Mouse (Mus musculus) heart, embryonic 13.5 days (tissue): ENCODE data around the gene Gm20503. TPM values are rescaled to one million over a fixed set of nuclear protein-coding genes. Genes with fewer than 3 reads are reported as not detected.

Experiments
- ATAC-seq: fragments of 200-750 bp; cut with Nextera tagmentation; 2 replicates; pipeline ENCODE4 v1.8.0; 2017; ENCODE audit warnings: moderate TSS enrichment; ENCODE audit not compliant: insufficient number of reproducible peaks, low FRiP score, low TSS enrichment; ENCODE audit errors: extremely low read depth
- H3K27ac ChIP-seq: fragments of 300-500 bp; sonication (generic); replicated peaks from 2 replicates; pipeline ENCODE4 v1.5.1; 2015; ENCODE audit warnings: moderate library complexity, mild to moderate bottlenecking, inconsistent platforms
- H3K27me3 ChIP-seq: fragments of 300-500 bp; sonication (generic); replicated peaks from 2 replicates; pipeline ENCODE4 v1.6.1; 2015; ENCODE audit warnings: mild to moderate bottlenecking, inconsistent platforms
- H3K36me3 ChIP-seq: fragments of 300-500 bp; sonication (generic); 2 replicates; pipeline ENCODE4 v1.6.1; 2015; ENCODE audit warnings: mild to moderate bottlenecking, inconsistent platforms
- H3K4me1 ChIP-seq: fragments of 300-500 bp; sonication (generic); 2 replicates; pipeline ENCODE4 v1.6.1; 2015; ENCODE audit warnings: inconsistent platforms
- H3K4me2 ChIP-seq: fragments of 300-500 bp; sonication (generic); 2 replicates; pipeline ENCODE4 v1.6.1; 2015; ENCODE audit warnings: inconsistent platforms, mild to moderate bottlenecking, moderate library complexity
- H3K4me3 ChIP-seq: fragments of 300-500 bp; sonication (generic); 2 replicates; pipeline ENCODE4 v1.5.1; 2015; ENCODE audit warnings: moderate library complexity, mild to moderate bottlenecking, inconsistent platforms
- H3K9ac ChIP-seq: fragments of 300-500 bp; sonication (generic); 2 replicates; pipeline ENCODE4 v1.6.1; 2015; ENCODE audit warnings: inconsistent platforms, mild to moderate bottlenecking, moderate library complexity
- H3K9me3 ChIP-seq: fragments of 300-500 bp; sonication (generic); 2 replicates; pipeline ENCODE4 v1.6.1; 2016; ENCODE audit warnings: inconsistent platforms
- WGBS: fragments of 180-500 bp; shearing (Covaris S2); methylation state at CpG from one replicate; pipeline ENCODE4 v1.1.7; 2015; ENCODE audit warnings: mixed read lengths; 5-methylcytosine and 5-hydroxymethylcytosine counted together
- polyA plus RNA-seq: library from polyadenylated mRNA; unstranded; fragments of >200 nt; fragmentation: Nextera tagmentation; extraction: Ambion mirVana; gene quantifications from 2 replicates; pipeline ENCODE4 v1.2.1, GENCODE M21; 2015

The Gm20503 gene
- polyA plus RNA-seq = 11.0 and 11.6 TPM in 2 replicates

- under 1% methylated on average over 89 of the region's 89 CpGs for WGBS
- Histone ChIP-seq H3K4me2 (peak within 1 kb of the TSS; percentile 76), H3K4me1 (peaks cover 40% of the 10 kb centered on the region), H3K27ac (peak within 1 kb of the TSS; percentile 88), H3K9ac (peak within 1 kb of the TSS; percentile 96), H3K36me3 (no peaks in the 10 kb centered on the region), H3K9me3 (no peaks in the 10 kb centered on the region), H3K27me3 (no peaks in the 10 kb centered on the region), H3K4me3 (peak within 1 kb of the TSS; percentile 98)
- peak; percentile 97 for ATAC-seq
Observed at GRCm38 (mm10) chr4:59002948-59003805, at the start of gene Gm20503. Gm20503 (plus strand) TSS chr4:59003210.

GRCm38 (mm10) chr4:58961719-58962118 is 41.3 kb upstream of the Gm20503 start:
- no peaks in the 10 kb centered on the region for H3K9me3 ChIP-seq
- H3K36me3 ChIP-seq = 0 out of 2 replicates have a peak, but pooled peaks cover 8% of the 10 kb centered on the region
- ATAC-seq = no peak
- no peaks in the 10 kb centered on the region for H3K27me3 ChIP-seq
- WGBS = 85% methylated on average over 15 of the region's 15 CpGs
- no peaks in the 10 kb centered on the region for H3K4me1 ChIP-seq
- no peak overlapping the region for H3K4me2 ChIP-seq
- no peak overlapping the region for H3K4me3 ChIP-seq
- H3K27ac ChIP-seq = no peak overlapping the region
- H3K9ac ChIP-seq = no peak overlapping the region

GRCm38 (mm10) chr4:58963271-58963670 is 39.7 kb upstream of the Gm20503 start:
- Histone ChIP-seq H3K4me3 (no peak overlapping the region), H3K4me2 (no peak overlapping the region), H3K27ac (no peak overlapping the region), H3K36me3 (no peaks in the 10 kb centered on the region), H3K4me1 (no peaks in the 10 kb centered on the region), H3K27me3 (no peaks in the 10 kb centered on the region), H3K9me3 (no peaks in the 10 kb centered on the region), H3K9ac (no peak overlapping the region)
- ATAC-seq = no peak
- 74% methylated on average over 4 of the region's 4 CpGs for WGBS

GRCm38 (mm10) chr4:58965136-58965535 is 37.9 kb upstream of the Gm20503 start:
- Histone ChIP-seq H3K4me3 (no peak overlapping the region), H3K9ac (no peak overlapping the region), H3K4me2 (no peak overlapping the region), H3K9me3 (no peaks in the 10 kb centered on the region), H3K4me1 (no peaks in the 10 kb centered on the region), H3K27ac (no peak overlapping the region), H3K27me3 (no peaks in the 10 kb centered on the region), H3K36me3 (no peaks in the 10 kb centered on the region)
- no peak for ATAC-seq
- WGBS = 78% methylated on average over 1 of the region's 1 CpGs

- no peak overlapping the region for H3K27ac ChIP-seq
- H3K9ac ChIP-seq = no peak overlapping the region
- no peaks in the 10 kb centered on the region for H3K9me3 ChIP-seq
- no peak overlapping the region for H3K4me2 ChIP-seq
- H3K4me1 ChIP-seq = no peaks in the 10 kb centered on the region
- H3K36me3 ChIP-seq = peaks cover 8% of the 10 kb centered on the region
- H3K4me3 ChIP-seq = no peak overlapping the region
- 72% methylated on average over 4 of the region's 4 CpGs for WGBS
- ATAC-seq = no peak
- H3K27me3 ChIP-seq = no peaks in the 10 kb centered on the region
Observed at GRCm38 (mm10) chr4:58970678-58971077, 32.3 kb upstream of the Gm20503 start.

- Histone ChIP-seq H3K4me2 (no peak overlapping the region), H3K27me3 (no peaks in the 10 kb centered on the region), H3K4me1 (no peaks in the 10 kb centered on the region), H3K4me3 (no peak overlapping the region), H3K9ac (no peak overlapping the region), H3K9me3 (no peaks in the 10 kb centered on the region), H3K27ac (no peak overlapping the region), H3K36me3 (peaks cover 13% of the 10 kb centered on the region)
- ATAC-seq = no peak
- 71% methylated on average over 5 of the region's 5 CpGs for WGBS
Observed at GRCm38 (mm10) chr4:58975711-58976110, 27.3 kb upstream of the Gm20503 start.

- Histone ChIP-seq H3K4me1 (no peaks in the 10 kb centered on the region), H3K27me3 (no peaks in the 10 kb centered on the region), H3K4me3 (no peak overlapping the region), H3K27ac (no peak overlapping the region), H3K9ac (no peak overlapping the region), H3K4me2 (no peak overlapping the region), H3K36me3 (0 out of 2 replicates have a peak, but pooled peaks cover 5% of the 10 kb centered on the region), H3K9me3 (no peaks in the 10 kb centered on the region)
- no peak for ATAC-seq
- 87% methylated on average over 6 of the region's 6 CpGs for WGBS
Observed at GRCm38 (mm10) chr4:58981421-58981820, 21.6 kb upstream of the Gm20503 start.

GRCm38 (mm10) chr4:58982806-58983205 is 20.2 kb upstream of the Gm20503 start:
- Histone ChIP-seq H3K9ac (no peak overlapping the region), H3K4me2 (no peak overlapping the region), H3K27ac (no peak overlapping the region), H3K4me3 (no peak overlapping the region), H3K36me3 (0 out of 2 replicates have a peak, but pooled peaks cover 5% of the 10 kb centered on the region), H3K9me3 (no peaks in the 10 kb centered on the region), H3K4me1 (peaks cover 7% of the 10 kb centered on the region), H3K27me3 (no peaks in the 10 kb centered on the region)
- ATAC-seq = no peak
- WGBS = 70% methylated on average over 8 of the region's 8 CpGs

- Histone ChIP-seq H3K4me2 (no peak overlapping the region), H3K4me1 (peaks cover 7% of the 10 kb centered on the region), H3K27ac (no peak overlapping the region), H3K4me3 (no peak overlapping the region), H3K9ac (no peak overlapping the region), H3K9me3 (no peaks in the 10 kb centered on the region), H3K27me3 (peaks cover 19% of the 10 kb centered on the region), H3K36me3 (no peaks in the 10 kb centered on the region)
- ATAC-seq = no peak
- 16% methylated on average over 7 of the region's 7 CpGs for WGBS
Observed at GRCm38 (mm10) chr4:58985157-58985648, 17.8 kb upstream of the Gm20503 start.

GRCm38 (mm10) chr4:58986540-58987190 is 16.3 kb upstream of the Gm20503 start, which contains the start of gene Ptgr1:
Ptgr1 (minus strand) TSS chr4:58987119.
- Histone ChIP-seq H3K36me3 (no peaks in the 10 kb centered on the region), H3K27ac (no peak within 1 kb of the TSS; the same call in 1 of the 2 replicates), H3K4me2 (peak within 1 kb of the TSS; percentile 87), H3K27me3 (peaks cover 28% of the 10 kb centered on the region), H3K4me1 (peaks cover 7% of the 10 kb centered on the region), H3K9me3 (no peaks in the 10 kb centered on the region), H3K9ac (peak within 1 kb of the TSS; percentile 83), H3K4me3 (peak within 1 kb of the TSS; percentile 74)
- ATAC-seq = no peak
- under 1% methylated on average over 28 of the region's 28 CpGs for WGBS

- no peak overlapping the region for H3K27ac ChIP-seq
- 84% methylated on average over 7 of the region's 7 CpGs for WGBS
- no peak for ATAC-seq
- H3K27me3 ChIP-seq = peaks cover 45% of the 10 kb centered on the region
- H3K9me3 ChIP-seq = no peaks in the 10 kb centered on the region
- H3K4me3 ChIP-seq = no peak overlapping the region
- no peak overlapping the region for H3K9ac ChIP-seq
- H3K36me3 ChIP-seq = no peaks in the 10 kb centered on the region
- no peak overlapping the region for H3K4me2 ChIP-seq
- peaks cover 11% of the 10 kb centered on the region for H3K4me1 ChIP-seq
Observed at GRCm38 (mm10) chr4:58989303-58989898, 13.6 kb upstream of the Gm20503 start.
